Mouse (Mus musculus): ENCODE measurements around the gene Cdyl2.

GRCm38 (mm10) chr8:116528736-116529135 is 204.1 kb downstream of the Cdyl2 start:
- TF ChIP-seq ZNF384 (IDR thresholded peaks at IDR 0.05; ENCODE audit: low read depth, low read length) (no peak), CHD2 (IDR thresholded peaks at IDR 0.05; ENCODE audit: low read depth, low read length) (no peak)
